Mouse (Mus musculus): Measurements from ENCODE around the gene Gm36210.

Gm36210 gene

GRCm38 (mm10) chr7:4850621-4851314 lies 55.5 kb downstream of the Gm36210 start:
- intact Hi-C loops (cut with DNase I) = loop anchor here (5.0 kb wide), 1 partner anchor 33 kb away; no protein-coding TSS in a partner anchor

GRCm38 (mm10) chr7:4849372-4849771 lies 56.9 kb downstream of the Gm36210 start:
- intact Hi-C loops (cut with DNase I) = no loop called here

Data from adrenal gland (tissue).